Mouse (Mus musculus) brown adipose tissue, adult 24 weeks (tissue): Measurements from ENCODE around the gene Polr2j. TPM values are rescaled to one million over a fixed set of nuclear protein-coding genes. Genes with fewer than 3 reads are reported as not detected.
A peak's percentile ranks its signal among the peaks of the same experiment; 100 is the strongest.
"Not testable (repeated sequence)": the region's sequence is repeated elsewhere in the genome, so short reads cannot be mapped to it uniquely, and the experiment has no call there.

Source experiments
- H3K27ac ChIP-seq: fragments of 200-500 bp; replicated peaks from 2 replicates; pipeline ENCODE4 v1.5.1; 2012; ENCODE audit warnings: low read depth, mild to moderate bottlenecking, low read length
- H3K4me1 ChIP-seq: fragments of 200-500 bp; 2 replicates; pipeline ENCODE4 v1.6.1; 2012; ENCODE audit warnings: low read length, mixed read lengths; ENCODE audit not compliant: control insufficient read depth, insufficient read depth, insufficient read length
- H3K4me3 ChIP-seq: fragments of 200-500 bp; 2 replicates; pipeline ENCODE4 v1.5.1; 2012; ENCODE audit warnings: low read depth, mild to moderate bottlenecking, low read length, moderate library complexity; ENCODE audit not compliant: insufficient read depth
- polyA plus RNA-seq: library from polyadenylated mRNA; stranded (reverse); fragments of >200 nt; gene quantifications from 2 replicates; pipeline ENCODE4 v1.2.4, GENCODE M21; 2012; ENCODE audit not compliant: missing spikeins, insufficient read depth, insufficient read length

Polr2j gene
- polyA plus RNA-seq, 1 experiment, result 91.5 TPM

- Histone ChIP-seq H3K4me1 (peaks cover 8% of the 10 kb centered on the region; the same call in 1 of the 2 replicates), H3K27ac (no peak overlapping the region), H3K4me3 (no peak overlapping the region)
Measured at GRCm38 (mm10) chr5:136091927-136092326, 24.5 kb upstream of the Polr2j start.

GRCm38 (mm10) chr5:136094249-136095010, 22.0 kb upstream of the Polr2j start:
- Histone ChIP-seq H3K4me1 (no peaks in the 10 kb centered on the region), H3K27ac (no peak overlapping the region), H3K4me3 (no peak overlapping the region)

GRCm38 (mm10) chr5:136095089-136095488, 21.3 kb upstream of the Polr2j start:
- Histone ChIP-seq H3K27ac (no peak overlapping the region), H3K4me1 (no peaks in the 10 kb centered on the region), H3K4me3 (no peak overlapping the region)

- Histone ChIP-seq H3K4me1 (no peaks in the 10 kb centered on the region), H3K27ac (no peak overlapping the region), H3K4me3 (no peak overlapping the region)
Measured at GRCm38 (mm10) chr5:136098536-136098935, 17.9 kb upstream of the Polr2j start.

- Histone ChIP-seq H3K4me3 (no peak overlapping the region), H3K27ac (no peak overlapping the region), H3K4me1 (no peaks in the 10 kb centered on the region)
Measured at GRCm38 (mm10) chr5:136102099-136102820, 14.2 kb upstream of the Polr2j start.

GRCm38 (mm10) chr5:136104511-136104910, 11.9 kb upstream of the Polr2j start:
- Histone ChIP-seq H3K4me1 (no peaks in the 10 kb centered on the region), H3K27ac (no peak overlapping the region), H3K4me3 (no peak overlapping the region)

GRCm38 (mm10) chr5:136108486-136108885, 7.9 kb upstream of the Polr2j start:
- no peaks in the 10 kb centered on the region for H3K4me1 ChIP-seq
- no peak overlapping the region; the same call in 1 of the 2 replicates for H3K27ac ChIP-seq
- no peak overlapping the region for H3K4me3 ChIP-seq

- no peak overlapping the region for H3K4me3 ChIP-seq
- no peaks in the 10 kb centered on the region for H3K4me1 ChIP-seq
- H3K27ac ChIP-seq, result no peak overlapping the region
Measured at GRCm38 (mm10) chr5:136109042-136109441, 7.4 kb upstream of the Polr2j start.

- H3K4me1 ChIP-seq, H3K4me3 ChIP-seq, H3K27ac ChIP-seq: not testable (repeated sequence)
Measured at GRCm38 (mm10) chr5:136113546-136113945, 2.9 kb upstream of the Polr2j start.

GRCm38 (mm10) chr5:136116784-136117112, 317 bp downstream of the Polr2j start:
- H3K27ac ChIP-seq, result no peak overlapping the region; the same call in 1 of the 2 replicates
- H3K4me3 ChIP-seq, result peak overlapping the region; percentile 85
- peaks cover 6% of the 10 kb centered on the region; the same call in 1 of the 2 replicates for H3K4me1 ChIP-seq

GRCm38 (mm10) chr5:136122165-136122564, 5.7 kb downstream of the Polr2j start:
- Histone ChIP-seq H3K4me3 (no peak overlapping the region), H3K4me1 (peaks cover 5% of the 10 kb centered on the region; the same call in 1 of the 2 replicates), H3K27ac (no peak overlapping the region)

GRCm38 (mm10) chr5:136135571-136136291, 19.3 kb downstream of the Polr2j start, which contains the start of the genes Lrwd1 and Alkbh4:
Lrwd1 (minus strand) TSS chr5:136136074.
Alkbh4 (plus strand) TSS chr5:136136146.
- peak within 1 kb of the TSS; percentile 87 for H3K4me3 ChIP-seq
- peak within 1 kb of the TSS; percentile 73 for H3K27ac ChIP-seq
- peaks cover 5% of the 10 kb centered on the region; the same call in 1 of the 2 replicates for H3K4me1 ChIP-seq

- Histone ChIP-seq H3K27ac (peak overlapping the region; percentile 73), H3K4me3 (peak overlapping the region; percentile 87), H3K4me1 (peaks cover 5% of the 10 kb centered on the region; the same call in 1 of the 2 replicates)
Measured at GRCm38 (mm10) chr5:136136292-136136990, 20.0 kb downstream of the Polr2j start.

GRCm38 (mm10) chr5:136137658-136138274, 21.3 kb downstream of the Polr2j start:
- H3K4me3 ChIP-seq, result no peak overlapping the region; the same call in 1 of the 2 replicates

More at GRCm38 (mm10) chr5:136137658-136138274, 21.3 kb downstream of the Polr2j start:
- Histone ChIP-seq H3K27ac (no peak overlapping the region), H3K4me1 (peaks cover 5% of the 10 kb centered on the region; the same call in 1 of the 2 replicates)
